Mouse (Mus musculus) urinary bladder, adult 2 months (tissue): ENCODE results near the gene Cttnbp2nl. TPM values are rescaled to one million over a fixed set of nuclear protein-coding genes. Genes with fewer than 3 reads are reported as not detected.

Experiments
- DNase-seq: peaks from one replicate; pipeline ENCODE4 v3.0.0; 2022; ENCODE audit warnings: low spot score
- polyA plus RNA-seq: library from polyadenylated mRNA; depleted of rRNA; stranded (reverse); fragments of >200 nt; gene quantifications from 2 replicates; pipeline ENCODE4 v1.2.3, GENCODE M21; 2012; rRNA removed

The Cttnbp2nl gene
- polyA plus RNA-seq, 1 experiment = 4.0 TPM

DNA sequence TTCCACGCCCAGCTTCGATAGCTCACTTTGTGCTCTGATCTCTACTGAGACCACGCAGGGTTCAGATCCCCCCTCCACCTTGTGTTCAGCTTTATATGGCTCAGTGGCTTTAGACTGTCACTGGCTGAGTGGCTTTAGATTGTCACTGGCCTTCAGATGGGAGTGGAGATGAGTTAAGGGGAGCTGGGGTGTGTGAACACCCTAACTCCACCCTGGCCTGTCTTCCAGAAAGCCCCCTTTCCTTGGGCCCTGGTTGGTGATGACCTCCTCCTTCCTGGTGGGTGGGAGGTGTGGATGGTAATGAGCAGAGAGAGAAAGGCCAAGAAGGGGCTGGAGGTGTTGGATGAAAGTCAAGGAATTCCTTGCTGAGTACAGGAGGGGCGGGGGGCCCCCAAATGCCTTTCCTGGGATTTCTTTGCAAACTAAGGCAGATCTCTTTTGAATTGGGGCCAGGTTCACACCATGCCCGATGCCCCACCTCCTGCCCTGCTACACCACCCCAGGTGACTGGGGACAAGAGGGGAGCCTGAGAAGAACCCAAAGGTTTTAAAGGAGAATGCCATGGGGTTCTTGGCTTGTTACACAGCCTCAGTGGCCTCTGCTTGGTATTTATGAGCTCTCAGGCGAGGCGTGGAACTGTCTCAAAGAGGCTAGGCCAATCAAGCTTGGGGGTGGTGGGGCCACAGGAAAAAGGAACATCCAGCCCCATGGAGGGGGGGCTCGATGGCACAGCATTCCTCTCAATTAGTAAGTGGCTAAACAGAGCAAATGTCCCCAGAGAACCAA is 87.7 kb downstream of the Cttnbp2nl start:
- no peak for DNase-seq

DNA sequence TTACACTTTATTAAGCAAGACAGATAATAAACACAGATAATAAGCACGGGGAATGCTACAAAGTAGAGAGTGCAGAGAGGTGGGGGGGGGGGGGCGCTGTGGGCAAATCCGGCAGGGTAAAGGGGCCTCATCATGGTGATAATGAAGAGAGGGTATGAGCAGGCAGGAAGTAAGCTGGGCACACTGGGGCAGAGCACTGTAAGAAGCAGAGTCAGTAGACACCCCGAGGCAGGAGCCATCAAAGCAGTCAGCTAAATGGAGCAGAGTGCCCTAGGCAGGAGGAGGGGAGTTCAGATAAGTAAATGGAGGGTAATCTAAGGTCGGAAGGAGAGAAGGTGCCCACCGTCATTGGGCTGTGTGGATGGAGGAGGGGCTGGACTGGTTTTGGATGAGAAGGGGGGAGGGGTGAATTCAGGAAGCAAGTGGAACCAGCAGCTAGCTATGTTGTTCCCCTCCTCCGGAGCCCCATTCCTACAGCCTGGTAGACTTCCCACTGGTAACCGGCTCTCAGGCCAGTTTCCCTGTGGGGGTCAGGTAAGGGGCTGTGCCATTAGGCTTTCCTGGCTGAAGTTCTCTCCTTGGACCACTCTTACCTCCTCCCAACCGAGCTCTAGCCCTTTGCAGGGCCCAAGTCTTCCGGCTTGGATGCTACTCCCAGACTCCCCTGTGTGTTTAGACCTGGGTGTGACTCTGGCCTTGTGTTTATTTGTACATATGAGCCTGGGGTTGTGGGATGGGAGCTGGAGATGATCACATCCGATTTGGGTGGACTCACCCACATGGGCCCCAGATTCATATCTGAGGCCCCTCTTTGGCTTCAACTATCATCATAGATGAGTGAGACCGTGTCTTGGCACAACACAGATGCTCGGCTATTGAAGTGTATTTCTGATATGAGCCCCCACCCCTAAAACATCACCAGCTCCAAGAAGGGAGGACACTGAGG is 89.3 kb downstream of the Cttnbp2nl start:
- DNase-seq = no peak

DNA sequence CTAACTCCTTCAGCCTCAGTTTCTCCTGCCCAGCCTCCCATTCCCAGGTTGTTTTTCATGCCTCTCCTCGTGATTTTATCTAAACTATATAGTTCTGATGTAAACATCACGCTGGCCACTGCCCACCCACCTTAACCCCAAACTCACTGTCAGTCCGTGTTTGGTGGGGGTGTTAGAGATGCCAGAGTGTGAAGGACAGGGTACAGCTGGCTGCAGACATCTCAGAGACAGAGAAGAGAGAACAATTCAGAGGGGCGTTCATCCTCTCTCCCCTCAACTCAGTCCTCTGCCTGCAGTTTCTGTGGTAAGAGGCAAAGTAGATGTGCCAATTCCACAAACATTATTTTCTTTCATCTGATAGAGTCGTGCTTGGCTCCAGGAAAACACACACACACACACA is 90.1 kb downstream of the Cttnbp2nl start:
- no peak for DNase-seq

DNA sequence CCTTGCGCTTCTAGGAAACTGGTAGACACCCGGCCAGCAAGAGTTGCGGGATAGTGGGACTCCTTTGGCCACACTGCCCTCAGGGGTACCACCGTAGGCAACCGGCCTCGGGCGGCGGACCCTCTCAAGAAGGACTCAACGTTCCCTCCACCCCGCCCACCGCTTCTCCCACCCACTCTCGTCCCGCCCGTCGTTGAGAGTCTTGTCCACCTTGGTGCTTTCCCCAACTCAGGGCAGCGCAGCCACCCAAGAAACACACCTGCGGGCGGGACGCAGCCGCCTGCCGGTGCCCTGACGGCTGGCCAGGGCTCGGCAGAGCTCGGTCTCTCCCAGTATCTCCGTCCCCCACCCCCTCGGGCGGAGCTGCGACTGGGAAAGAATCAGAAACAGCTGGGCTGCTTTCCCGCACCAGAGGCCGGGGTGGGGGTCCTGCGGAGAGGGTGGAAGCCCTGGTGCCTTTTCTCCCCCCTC is 90.8 kb downstream of the Cttnbp2nl start:
- DNase-seq = no peak

DNA sequence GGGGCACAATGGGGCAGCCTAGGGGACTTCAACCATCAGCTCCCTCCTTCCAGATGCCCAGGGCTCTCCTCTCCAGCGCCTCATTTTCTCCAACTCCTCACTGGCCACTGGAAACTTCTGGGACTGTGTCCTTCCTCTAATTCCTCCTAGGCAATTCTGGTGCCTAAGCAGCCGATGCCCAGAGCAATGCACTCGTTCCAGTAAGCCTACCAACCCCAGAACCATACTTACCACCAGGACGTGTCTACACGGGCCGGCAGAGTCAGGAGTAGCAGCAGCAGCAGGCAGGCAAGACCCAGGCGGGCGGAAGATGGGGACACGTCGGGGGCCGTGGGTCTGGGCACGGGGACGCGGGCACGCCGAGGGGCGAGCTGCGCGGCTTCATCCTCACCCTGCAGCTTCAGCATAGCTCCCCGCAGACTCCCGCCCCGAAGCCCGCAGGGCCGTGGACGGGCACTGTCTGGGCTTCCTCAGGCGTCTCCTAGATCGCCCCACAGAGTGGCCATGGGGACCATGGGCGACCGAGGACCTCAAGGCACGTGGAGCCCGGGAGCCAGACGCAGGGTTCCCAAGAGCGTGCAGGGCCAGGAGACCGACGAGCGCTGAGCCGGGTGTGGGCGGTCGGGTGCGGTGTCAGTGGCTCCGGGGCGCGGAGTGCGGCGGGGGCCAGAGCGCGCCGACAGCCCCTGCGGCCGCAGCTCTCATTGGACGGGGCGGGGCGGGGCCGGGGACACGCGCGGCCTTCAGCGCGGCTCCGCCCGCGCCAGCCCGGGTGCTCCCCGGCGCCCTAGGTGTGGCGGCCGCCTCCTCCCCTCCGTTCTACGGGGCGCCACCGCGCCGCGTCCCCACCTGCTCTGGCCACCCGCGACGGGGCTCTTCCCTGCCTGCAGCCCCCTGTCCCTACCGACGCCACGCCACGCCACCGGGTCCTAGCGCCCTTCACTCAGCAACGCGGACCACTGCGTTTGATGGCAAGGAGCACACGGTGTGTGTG is 91.6 kb downstream of the Cttnbp2nl start, which contains the start of gene Wnt2b:
Gene Wnt2b (minus strand): TSS at position 856 of the 994 bp plus-strand sequence.
- DNase-seq = no peak

DNA sequence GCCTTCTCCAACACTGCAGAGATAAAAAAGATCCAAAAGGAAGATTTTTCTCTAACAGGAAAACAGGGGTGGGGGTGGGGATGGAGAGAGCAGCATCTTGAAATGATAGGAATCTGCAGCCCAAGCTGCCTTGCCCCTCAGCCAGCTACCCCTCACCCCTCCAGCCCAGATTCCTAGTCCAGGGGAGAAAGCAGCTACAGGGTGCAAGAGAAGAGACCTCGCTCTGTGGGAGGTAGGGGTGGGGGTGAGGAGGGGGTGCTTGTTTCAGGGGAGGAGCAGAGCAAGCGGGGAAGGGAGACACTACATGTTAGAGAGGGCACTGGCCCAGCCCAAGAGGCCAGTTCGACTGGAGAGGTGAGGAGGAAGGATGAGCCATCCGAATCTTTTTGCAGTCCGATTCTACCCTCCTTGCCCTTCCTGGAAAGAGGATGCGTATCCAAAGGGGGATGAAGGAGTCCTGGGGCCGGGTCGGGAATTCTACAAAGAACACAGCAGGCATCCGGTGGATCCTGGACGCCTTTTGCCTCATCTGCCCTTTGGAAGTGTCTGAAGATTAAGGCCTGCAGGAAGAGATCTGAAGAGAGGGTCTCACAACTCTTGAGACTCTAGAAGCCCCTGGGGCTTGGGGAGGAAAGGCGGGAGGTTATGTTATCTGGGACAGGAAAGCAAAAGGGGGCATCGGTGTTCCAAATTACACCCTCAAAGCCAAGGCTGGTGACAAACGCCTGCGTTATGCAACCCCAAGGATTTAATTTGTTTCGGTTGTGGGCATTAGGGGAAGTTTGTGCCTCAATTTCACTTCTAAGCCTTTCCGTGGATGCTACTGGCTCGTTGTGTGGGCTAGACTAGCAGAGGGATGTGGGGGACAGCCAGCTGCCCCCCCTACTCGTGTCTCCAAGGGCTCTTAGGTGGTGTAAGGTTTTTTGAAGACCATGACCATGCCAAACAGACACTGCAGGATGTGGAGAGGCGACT is 92.6 kb downstream of the Cttnbp2nl start:
- no peak for DNase-seq

DNA sequence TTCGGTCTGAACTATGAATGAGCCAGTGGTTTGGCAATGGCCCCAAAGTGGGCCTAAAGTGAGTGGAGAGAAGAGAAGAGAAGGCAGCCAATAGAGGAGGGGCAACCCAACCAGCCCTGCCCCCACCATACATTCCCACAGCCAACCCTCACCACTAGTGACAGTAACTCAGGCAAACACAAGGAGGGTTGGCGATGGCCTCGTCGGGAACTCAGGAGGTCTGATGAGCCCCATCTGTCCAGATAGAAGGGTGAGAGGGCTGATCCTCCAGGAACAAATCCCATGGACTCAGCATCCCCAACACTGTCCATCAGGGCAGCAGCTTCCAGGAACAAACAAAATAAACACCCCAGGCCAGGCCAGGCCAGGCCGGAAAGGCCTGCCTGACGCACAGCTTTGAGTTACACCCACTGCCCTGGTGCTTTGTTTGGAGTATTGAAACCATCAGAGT is 96.8 kb downstream of the Cttnbp2nl start:
- no peak for DNase-seq

DNA sequence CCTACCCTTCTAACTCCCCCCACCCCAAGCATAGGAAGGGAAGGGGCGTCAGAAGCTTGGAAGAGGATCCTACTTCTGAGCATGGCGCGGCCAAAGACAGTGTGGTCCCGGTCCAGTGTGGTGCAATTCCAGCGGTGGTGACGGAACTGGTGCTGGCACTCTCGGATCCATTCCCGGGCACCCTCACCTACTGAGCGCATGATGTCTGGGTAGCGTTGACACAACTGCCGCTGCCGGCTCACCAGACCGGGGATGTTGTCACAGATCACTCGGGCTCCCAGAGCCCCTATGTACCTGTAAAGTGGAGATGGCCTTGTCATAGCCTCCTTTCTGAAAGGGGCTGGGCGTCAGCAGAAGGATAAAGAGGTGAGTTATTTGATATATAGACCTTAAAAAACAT is 98.4 kb downstream of the Cttnbp2nl start:
- DNase-seq = no peak

DNA sequence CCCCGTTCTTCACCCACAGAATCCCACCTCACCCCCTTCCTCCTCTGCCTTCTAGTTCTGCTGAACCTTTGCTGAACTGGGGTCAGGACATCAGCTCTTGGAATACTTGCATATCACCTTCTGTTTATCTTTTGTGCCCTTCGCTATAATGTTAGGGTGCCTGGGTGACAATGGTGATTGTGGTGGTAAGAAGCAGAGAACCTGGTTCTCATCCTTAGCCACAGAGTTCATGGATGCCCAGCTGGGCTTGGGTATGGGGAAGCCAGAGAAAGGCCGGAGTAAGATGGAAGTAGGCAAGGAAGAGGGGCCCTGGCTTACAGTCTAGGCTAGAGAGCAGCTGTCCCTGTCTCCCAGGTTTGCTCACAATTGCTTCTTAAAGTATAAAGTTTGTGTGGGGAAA is 98.8 kb downstream of the Cttnbp2nl start:
- DNase-seq = no peak

DNA sequence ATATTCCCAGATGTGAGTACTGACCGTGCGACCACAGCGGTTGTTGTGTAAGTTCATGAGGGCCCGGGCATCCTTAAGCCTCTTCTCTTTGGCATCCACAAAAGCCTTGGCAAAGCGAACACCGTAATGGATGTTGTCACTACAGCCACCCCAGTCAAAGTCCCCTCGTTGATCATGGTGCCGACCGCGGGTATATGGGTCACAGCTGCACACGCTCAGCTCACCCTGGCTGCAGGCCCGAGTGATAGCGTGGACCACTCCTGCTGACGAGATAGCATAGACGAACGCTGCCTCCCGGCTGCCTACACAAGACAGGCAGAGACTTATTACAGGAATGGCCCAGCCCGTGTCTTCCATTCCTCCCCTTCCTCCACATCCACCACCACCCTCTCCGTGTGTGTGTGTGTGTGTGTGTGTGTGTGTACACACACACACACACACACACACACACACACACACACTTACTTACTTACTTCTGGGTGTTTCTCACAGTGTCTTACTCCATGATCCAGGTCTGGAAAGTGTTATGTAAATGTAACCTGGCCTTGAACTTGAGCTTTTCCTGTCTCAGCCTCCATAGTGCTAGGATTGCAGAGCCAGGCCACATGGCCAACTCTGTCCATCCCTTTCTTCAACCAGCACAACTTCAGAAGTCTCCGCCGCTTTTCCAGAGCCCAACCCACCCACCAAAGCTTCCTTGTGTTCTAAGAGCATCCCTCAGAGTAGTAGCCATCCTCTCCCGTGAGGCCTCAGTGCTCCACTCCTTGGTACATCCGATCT is 99.9 kb downstream of the Cttnbp2nl start:
- no peak for DNase-seq

Other genes with a start within 250 kb of the Cttnbp2nl start
- 7.5 and 11.2 TPM in 2 replicates for gene Mov10, start 234.6 kb downstream of the Cttnbp2nl start, polyA plus RNA-seq
- 16.4 and 18.1 TPM in 2 replicates for gene St7l, start 189.1 kb downstream of the Cttnbp2nl start, polyA plus RNA-seq
- gene Capza1, start 188.6 kb downstream of the Cttnbp2nl start, polyA plus RNA-seq = 46.7 and 53.9 TPM in 2 replicates
- 14.3 and 19.6 TPM in 2 replicates for gene Wnt2b, start 91.2 kb downstream of the Cttnbp2nl start, polyA plus RNA-seq
- gene 4930564D02Rik, start 13.7 kb upstream of the Cttnbp2nl start, polyA plus RNA-seq = not detected in 2 replicates